Mouse (Mus musculus) ovary, adult 2 months (tissue): ENCODE results near the gene St8sia2. TPM values are rescaled to one million over a fixed set of nuclear protein-coding genes. Genes with fewer than 3 reads are reported as not detected.

Source experiments
- polyA plus RNA-seq: library from polyadenylated mRNA; depleted of rRNA; stranded (reverse); fragments of >200 nt; gene quantifications from 2 replicates; pipeline ENCODE4 v1.2.3, GENCODE M21; 2012; rRNA removed

The St8sia2 gene
- 2.4 and 4.5 TPM in 2 replicates for polyA plus RNA-seq

GRCm38 (mm10) chr7:74013601-74014175, at the start of gene St8sia2:
Gene St8sia2, minus strand, starts transcription at chr7:74013690.

